Mouse (Mus musculus): ENCODE data around the gene Ror2.
A peak's percentile ranks its signal among the peaks of the same experiment; 100 is the strongest.

The Ror2 gene

DNA sequence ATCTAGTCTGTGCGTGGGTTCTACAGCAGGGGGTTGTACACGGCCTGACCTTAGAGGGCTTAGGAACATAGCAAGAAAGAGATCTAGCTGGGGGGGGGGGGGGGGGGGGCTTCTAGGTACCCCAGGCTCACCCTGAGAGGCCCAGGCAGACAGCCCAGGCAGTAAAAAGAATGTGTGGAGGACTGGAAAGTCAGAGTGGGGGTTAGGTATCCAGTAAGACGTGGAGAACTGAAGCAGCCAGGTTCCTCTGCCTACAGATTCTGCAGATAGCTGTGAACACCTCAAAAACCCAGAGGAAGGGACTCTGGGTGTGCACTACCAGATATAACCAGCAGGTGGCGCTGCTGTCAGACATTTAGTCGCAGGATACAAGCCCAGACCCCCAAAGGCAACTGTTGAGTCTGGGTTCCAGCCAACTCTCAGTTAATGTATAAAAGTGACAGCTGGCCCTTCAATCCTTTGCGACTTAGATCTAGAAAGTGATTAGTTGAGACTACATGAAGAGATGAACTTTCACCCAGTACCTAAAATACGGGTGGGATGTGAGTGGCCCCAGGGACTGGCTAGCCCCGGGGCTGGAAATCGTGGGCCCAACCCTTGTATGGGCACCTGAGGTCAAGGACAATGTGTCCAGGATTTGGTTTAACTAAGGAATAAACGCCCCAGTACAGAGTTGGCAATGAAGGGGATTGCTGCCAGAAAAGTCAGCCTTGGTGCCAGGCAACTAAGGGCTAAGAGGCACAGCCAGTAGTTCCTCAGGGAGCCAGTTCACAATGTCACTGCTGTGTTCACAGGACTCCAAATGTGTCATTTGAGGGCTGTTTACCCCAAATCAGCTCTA is 166.1 kb downstream of the Ror2 start:
- peak; percentile 92 for DNase-seq

DNA sequence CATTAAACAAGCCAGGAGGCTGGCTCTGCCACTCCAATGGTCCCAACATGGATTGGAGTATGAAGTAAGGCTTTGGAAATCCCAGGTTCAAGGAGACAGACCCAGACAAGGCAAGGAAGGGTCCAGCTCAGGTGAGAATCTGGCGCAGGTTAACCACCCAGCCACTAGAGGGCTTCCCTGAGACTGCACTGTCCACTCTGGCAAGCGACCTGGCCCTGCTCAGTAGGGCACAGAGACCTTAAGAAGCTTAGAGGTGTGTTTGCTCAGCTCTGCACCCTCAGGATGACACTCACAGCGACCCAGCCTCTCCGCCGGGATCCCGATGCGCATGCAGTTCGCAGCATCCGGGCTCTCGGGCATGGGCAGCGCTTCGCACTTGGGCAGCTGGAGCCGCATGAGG is 167.5 kb downstream of the Ror2 start:
- peak; percentile 38 for DNase-seq

DNA sequence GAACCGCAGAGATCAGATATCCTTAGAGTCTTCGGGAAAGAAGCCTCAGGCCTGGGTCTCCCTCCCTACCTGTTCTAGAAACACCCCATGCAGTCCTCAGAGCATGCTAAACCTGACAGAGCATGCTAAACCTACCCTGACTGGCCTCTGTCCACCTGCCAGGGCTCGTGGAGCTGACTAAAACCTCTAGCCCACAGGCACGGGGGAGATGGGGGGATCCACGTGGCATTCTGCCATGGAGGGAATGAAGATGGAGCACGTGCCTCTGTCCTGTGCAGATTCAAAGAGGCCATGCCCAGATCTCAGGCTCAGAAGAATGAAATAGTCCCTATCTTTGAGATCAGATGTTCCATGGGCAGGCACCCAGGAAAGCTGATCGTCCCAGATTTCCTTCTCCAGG is 168.0 kb downstream of the Ror2 start:
- DNase-seq = no peak

DNA sequence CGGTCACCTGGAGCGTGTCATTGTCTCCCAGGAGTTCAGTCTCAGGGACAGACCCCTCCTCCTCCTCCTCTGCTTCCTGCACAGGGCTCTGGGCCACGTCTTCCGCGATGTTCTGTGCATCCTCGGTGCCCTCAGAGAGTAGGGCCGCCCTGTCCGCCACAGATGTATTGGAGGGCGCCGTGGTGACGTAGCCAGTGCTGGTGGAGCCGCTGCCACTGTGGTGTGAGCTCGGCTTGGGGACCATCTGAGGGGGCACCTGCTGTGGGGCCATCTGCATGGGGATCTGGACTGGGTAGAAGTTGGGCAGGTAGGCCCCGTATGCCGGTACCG is 175.7 kb downstream of the Ror2 start:
- no peak for DNase-seq

DNA sequence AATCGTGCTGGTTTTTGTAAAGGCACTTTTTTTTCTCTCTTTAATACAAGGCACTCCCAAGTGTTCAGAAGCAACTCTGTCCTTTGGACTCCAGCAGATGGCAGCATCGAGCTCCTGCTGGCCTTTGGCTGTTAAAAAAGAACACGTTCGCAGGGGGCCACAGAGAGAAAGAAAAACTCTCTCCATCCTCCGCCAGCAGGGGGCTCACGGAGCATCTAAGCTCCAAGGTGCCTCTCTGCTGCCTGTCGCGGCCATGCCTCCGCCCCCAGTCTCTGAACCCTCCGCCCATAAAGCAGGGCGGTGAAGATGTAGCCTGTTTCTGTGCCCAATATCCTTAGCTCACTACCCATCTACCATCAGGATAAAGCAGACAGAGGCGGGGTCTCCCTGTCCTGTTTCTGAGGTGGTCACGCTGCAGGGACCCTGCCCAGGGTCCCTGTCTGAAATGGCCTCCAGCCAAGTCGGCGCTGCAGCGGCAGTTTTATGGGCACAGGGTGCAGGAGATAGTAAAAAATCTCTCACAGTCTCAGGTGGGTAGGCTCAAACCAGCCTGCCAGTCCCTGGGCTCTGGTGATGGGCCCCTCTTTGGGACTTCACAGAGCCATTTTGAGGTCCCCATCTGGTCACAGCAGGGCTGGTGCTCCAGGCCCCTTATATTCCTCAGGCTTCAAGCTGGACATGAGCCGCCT is 176.2 kb downstream of the Ror2 start:
- peak; percentile 94 for DNase-seq

DNA sequence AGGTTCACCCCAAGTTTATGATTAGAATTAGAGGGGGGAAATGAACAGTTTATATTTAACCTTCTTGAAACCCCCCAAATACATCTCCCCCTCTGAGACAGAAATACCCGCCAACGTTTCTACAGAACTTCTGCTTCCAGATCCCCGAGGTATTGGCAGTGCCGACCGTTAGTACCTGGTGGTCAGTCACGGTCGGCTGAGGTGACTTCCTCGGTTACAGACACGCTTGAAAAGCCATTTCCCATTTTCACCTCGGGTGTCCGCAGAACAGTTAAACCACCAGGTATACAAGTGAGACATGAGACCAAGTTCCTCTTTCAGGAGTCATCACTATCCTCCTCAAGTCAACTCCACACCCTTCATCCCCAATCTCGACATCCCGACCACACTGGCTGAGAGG is 179.2 kb downstream of the Ror2 start:
- no peak for DNase-seq

DNA sequence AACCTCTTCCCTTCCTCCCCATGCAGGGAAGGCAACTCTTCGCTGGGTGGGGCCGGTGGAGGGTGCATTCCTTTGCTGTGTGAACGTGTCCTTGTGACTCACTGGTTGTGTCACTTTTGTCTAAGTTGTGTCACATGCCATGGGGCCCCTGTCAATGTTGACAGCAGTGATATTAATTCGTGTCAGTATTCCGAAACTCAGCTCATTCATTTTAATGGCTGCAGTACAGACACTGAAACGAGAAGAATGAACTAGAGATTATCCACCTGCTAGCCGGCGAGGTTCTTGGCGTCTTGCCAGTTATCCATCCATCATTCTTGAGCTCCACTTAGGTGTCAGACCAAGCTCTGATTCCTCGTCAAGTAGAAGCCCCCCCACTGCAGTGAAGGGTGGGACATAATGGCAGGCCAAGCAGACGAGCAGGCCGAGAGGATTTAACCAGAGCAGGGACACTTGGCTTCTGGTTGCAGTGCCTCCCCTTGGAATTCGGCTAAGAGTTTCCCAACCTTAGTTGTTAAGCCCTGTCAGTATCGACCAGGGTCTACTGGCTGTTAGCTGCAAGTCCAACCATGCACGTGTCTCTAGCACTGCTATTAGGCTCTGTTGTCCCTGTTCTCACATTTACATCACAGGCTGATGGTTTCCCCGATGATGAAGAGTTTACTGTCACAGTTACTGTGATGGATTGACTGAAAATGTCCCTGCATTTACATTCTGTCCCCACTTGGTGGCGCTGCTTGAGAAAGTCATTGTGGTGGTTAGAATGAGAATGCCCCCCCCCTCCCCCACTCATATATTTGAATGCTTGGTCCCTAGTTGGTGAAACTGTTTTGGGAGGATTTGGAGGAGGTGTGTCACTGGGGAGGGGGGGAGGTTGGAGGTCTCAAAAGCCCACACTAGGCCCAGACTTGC is 185.9 kb downstream of the Ror2 start:
- no peak for DNase-seq

DNA sequence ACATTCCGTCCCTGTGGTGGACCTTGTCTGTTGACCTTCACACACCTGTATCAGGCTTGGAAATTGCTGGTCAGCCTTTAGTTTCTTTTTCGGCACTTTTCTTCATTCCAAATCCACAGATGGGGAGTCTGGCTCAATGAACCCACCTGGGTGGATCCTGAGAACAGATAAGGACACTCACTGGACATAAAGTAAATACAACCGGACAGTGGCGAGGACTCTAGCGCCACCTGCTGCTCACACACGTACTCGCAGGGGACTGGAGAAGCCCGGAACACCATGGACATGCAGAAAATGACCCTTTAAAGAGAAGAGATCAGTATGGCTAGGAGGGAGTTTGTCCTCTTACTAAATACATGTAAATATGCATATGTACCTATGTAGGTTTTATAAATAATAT is 189.3 kb downstream of the Ror2 start:
- DNase-seq = peak; percentile 83

DNA sequence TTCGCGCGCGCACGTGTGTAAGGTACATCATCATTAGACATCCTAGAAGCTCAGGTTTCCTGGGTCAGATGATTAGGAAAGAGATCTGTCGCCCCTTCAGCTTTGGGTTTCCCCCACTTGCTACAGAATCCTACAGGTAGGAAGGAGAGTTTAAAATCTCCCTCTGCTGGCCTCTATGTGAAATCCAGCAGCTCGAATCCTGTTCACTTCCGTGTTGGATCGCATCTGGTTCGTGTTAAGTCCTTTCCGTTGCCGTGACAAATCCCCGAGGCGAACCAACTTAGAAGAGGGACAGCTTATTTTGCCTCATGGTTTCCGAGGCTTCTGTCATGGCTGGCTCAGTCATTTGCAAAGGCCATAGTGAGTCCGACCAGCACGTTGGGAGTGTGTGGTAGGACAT is 190.7 kb downstream of the Ror2 start:
- DNase-seq = no peak

DNA sequence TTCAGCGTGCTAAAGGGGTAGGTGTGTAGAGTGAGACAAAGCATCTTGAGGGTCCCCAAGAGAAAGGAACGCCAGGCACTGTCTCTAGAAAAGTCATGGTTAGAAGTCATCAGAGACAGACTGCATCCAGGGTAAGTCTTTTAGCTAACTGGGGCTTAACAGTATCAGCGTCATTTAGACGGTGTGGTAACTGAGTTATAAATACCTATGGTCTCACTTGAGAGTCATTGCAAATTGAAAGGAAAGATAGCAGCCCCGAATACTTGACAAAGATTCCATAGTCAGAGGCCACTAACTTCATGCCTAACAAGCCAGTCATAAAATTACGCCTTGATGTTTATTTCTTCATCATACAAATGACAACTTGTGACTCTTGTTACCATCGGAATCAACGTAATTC is 191.3 kb downstream of the Ror2 start:
- DNase-seq = no peak

DNA sequence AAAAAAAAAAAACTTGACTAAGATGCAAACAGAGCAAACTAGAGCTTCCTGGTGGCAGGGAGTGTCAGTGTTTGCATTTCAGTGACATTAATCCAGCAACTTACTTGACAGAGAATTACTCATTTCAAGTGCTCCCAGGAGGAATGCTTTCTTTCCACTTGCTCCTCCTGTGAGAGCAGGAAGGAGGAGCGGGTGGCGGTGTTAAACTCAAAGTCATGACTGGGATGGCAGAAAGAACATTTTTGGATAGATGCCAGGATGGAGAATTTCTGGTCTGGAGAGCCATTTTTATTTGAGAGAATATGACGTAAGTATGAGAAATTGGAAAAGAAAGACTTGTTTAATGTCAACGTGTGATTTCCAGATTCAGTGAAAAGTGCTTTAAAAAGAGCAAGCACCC is 192.5 kb downstream of the Ror2 start:
- no peak for DNase-seq

DNA sequence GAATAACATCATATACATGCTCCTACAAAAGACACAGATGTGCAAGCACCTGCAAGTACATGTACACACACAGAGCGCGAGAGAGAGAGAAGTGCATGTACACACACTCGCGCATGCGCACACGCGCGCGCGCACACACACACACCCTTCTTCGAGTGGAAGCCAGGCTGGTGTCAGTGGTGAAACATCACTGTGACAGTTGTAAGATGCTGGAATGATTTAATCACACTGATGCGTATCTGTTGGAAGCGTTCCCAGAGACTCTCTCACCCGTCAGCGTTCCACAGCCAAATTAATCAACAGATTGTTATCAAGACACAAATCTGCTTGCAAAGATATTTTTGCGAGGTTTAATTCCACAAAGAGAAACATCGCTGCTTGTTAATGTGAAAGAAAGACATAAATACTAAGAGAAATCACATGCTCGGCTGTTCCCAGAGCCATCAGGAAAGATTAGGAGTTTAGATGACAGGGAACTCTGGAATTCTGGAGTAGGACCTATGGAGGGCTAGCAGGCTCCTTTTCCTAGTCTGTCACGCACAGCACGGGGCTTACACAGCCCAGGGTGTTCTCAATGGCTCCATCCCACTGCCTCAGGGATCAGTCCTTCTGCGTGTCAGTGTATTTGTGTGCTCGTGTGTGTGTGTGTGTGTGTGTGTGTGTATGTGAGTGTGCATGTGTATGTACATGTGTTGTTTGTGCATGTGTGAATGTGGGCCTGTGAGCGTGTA is 199.2 kb downstream of the Ror2 start:
- no peak for DNase-seq

DNA sequence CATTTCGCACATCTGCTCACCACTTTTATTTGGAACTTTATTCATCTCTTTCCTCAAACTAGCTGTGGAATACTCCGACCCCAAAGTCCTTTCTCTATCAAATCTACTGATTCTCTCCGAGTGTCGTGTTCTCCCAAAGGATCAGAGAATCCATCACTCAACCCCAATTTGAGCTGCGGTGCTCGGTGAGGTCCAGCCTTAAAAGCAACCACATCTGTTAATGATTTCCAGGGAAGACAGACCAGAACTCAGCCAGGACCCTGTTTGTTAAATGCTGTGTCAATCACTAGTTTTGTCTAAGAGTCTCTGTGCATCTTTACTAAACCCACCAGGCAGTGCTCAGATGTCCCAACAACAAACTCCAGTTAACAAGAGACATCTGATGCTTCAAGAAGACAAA is 204.1 kb downstream of the Ror2 start:
- no peak for DNase-seq

DNA sequence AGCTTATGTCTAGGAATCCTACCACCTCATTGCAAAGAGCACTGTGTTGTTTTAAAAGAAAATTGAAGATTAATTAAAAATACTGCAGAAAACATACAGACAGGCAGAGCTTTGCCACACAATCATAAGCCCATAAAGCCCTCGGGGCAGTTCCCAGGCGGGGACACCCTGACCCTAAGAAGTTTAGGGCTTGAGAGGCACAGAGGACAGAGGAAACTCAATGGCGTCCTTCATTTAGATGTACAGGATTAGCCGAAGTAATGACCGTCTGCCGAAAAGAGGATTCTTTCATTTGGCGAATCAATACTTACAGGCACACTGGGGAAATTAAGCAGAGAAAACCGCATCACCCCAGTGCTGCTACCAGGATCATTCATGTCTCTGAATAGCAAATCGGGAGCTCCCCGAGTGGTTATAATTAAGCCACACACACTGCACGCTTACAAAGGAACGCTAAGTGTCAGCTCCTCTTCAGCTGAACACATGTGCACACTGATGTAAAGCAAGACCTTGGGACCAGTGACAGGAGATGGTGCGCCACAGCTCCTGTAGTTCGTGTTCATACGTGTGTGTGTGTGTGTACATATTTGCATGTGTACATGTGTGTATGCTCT is 208.1 kb downstream of the Ror2 start:
- DNase-seq = no peak

DNA sequence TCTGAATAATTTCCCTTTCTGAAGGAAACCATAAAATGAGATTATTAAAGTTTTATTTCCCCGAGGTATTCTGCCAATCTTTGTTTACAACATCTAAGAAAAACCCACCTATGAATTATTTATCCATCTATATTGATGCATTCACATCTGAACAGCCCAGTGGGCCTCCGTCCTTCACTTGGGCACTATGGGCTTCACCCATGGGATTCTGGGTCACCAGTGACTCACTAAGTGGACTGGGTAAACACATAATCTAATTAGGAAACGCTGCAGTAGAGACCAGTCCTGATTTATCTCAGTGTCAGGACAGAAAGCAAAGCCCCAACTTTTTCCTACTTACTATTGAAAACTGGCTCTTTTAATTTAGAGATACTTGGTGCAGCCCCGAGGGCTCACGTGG is 210.9 kb downstream of the Ror2 start:
- DNase-seq = no peak

DNA sequence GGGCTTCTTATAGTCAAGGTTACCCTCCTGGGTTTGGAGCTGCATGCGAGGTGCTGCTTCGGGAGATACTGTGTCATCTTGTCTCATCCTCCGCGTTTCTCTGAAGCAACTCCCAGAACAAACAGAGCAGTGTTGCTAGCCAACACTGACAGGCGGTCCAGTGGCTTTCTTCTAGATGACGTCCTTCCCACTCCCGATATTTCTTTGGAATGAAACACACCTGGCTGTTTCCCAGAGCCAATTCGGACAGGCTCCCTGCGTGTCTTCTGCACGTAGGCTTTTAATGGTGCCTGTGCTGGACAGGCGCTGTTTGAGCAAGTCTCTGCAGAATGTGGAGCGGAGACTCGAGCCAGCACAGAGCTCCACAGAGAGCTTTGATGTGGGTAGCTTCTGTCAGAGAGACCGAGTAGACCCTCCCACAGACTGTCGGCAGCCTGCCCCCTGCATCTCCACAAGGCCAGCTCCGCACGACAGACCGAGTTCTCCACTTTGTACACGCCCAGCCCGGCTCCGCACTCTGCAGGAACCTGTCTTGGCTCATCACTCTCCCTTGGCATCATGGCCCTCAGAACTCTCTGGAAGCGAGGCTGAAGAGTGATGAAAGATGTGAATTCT is 216.7 kb downstream of the Ror2 start:
- no peak for DNase-seq

DNA sequence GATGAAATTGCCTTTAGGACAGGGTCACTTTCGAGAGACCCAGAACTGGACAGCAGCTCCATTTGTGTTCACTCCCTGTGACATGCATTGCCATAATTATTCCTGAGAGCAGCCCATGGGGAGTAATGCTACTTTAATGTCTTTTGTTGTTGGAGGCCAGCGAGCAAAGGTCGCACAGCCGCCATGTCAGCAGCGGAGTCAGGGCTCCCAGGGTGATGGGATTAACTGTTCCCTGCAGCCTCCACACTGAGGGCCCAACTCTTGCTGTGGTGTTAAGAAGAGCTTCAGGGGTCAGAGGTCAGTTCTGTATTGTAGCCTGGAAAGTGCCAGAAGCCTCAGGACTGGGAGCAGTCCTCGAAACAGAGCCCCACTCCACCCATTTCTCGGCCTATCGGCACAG is 217.5 kb downstream of the Ror2 start:
- DNase-seq = peak; percentile 54

DNA sequence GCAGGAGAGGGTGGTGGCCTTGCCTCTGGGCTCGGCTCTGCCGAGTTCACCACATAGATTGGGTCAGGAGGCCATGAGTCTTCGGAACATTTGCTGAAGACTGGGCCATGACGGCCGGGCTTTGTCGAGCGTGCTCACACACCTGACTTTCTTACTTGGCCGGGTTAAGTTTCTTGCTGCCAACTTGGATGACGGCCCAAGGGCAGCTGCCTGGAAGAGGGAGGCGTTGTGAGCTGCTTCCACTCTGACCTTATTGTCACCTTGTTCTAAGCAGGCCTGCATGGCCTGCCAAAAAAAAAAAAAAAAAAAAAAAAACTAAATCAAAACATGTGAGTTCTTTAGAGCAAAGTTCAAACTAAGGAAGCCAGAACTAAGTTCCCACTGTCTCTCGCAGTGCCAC is 218.0 kb downstream of the Ror2 start:
- DNase-seq = peak; percentile 92

DNA sequence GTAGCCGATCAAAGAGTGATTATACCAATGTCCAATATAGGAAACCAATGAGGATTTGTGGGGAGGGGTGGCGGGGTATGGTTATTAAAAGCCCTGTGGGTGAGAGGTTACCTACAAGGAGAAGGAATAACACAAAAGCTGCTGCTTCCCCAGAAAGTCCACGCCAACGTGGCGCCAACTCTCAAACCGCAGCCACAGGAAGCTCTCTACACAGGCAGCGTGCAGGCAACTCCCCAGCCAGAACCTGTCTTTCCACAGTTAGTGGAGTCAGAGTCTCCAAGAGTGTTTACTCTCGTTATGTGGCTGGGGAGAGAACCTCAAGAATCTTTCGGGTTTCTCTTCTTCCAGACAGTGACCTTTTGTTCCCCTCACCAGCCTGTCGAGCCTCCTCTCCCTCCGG is 220.8 kb downstream of the Ror2 start:
- no peak for DNase-seq

DNA sequence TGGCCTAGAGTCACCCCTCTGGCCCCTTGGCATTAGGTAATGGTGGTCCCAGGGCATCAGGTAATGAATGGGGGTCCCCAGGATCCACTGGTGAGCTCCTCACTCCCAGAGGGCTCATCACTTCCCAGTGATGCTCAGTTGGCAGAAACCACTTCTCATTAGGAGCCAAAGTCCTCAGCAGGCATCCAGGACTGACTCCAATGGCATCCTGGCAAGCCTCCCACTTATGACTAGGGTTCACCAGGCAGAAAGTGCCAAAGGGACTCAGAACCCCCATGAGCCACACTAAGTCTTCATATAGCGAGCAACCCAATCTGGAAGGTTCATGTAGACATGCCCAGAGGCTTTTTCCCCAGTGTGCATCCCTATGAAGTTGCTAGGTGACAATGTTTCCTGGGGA is 221.2 kb downstream of the Ror2 start:
- peak; percentile 52 for DNase-seq

Measured in kidney, postnatal 14 days (tissue).